Mouse (Mus musculus) midbrain, embryonic 13.5 days (tissue): ENCODE measurements around the gene Osbpl6. TPM values are rescaled to one million over a fixed set of nuclear protein-coding genes. Genes with fewer than 3 reads are reported as not detected.

Experiments
- ATAC-seq: fragments of 200-750 bp; cut with Nextera tagmentation; 2 replicates; pipeline ENCODE4 v1.8.0; 2017; ENCODE audit warnings: mild to moderate bottlenecking, moderate TSS enrichment, moderate library complexity
- H3K27ac ChIP-seq: fragments of 300-500 bp; sonication (generic); 2 replicates; pipeline ENCODE4 v1.5.1; 2015; ENCODE audit warnings: inconsistent platforms, mild to moderate bottlenecking, moderate library complexity
- H3K27me3 ChIP-seq: fragments of 300-500 bp; sonication (generic); 2 replicates; pipeline ENCODE4 v1.6.1; 2015; ENCODE audit warnings: mild to moderate bottlenecking, inconsistent platforms
- H3K36me3 ChIP-seq: fragments of 300-500 bp; sonication (generic); 2 replicates; pipeline ENCODE4 v1.6.1; 2015; ENCODE audit warnings: mild to moderate bottlenecking, inconsistent platforms
- H3K4me1 ChIP-seq: fragments of 300-500 bp; sonication (generic); replicated peaks from 2 replicates; pipeline ENCODE4 v1.6.1; 2015; ENCODE audit warnings: inconsistent platforms
- H3K4me2 ChIP-seq: fragments of 300-500 bp; sonication (generic); replicated peaks from 2 replicates; pipeline ENCODE4 v1.6.1; 2015; ENCODE audit warnings: moderate library complexity, mild to moderate bottlenecking, inconsistent platforms
- H3K4me3 ChIP-seq: fragments of 300-500 bp; sonication (generic); replicated peaks from 2 replicates; pipeline ENCODE4 v1.5.1; 2015; ENCODE audit warnings: mild to moderate bottlenecking, inconsistent platforms
- H3K9ac ChIP-seq: fragments of 300-500 bp; sonication (generic); replicated peaks from 2 replicates; pipeline ENCODE4 v1.6.1; 2015; ENCODE audit warnings: mild to moderate bottlenecking, inconsistent platforms
- H3K9me3 ChIP-seq: fragments of 300-500 bp; sonication (generic); 2 replicates; pipeline ENCODE4 v1.6.1; 2016; ENCODE audit warnings: mild to moderate bottlenecking, inconsistent platforms
- WGBS: fragments of 180-500 bp; shearing (Covaris S2); methylation state at CpG from one replicate; pipeline ENCODE4 v1.1.7; 2015; 5-methylcytosine and 5-hydroxymethylcytosine counted together
- polyA plus RNA-seq: library from polyadenylated mRNA; unstranded; fragments of >200 nt; fragmentation: Nextera tagmentation; extraction: Ambion mirVana; gene quantifications from 2 replicates; pipeline ENCODE4 v1.2.1, GENCODE M21; 2015

Gene Osbpl6
- polyA plus RNA-seq, 1 experiment from 2014 or later, result 19.9 TPM

DNA sequence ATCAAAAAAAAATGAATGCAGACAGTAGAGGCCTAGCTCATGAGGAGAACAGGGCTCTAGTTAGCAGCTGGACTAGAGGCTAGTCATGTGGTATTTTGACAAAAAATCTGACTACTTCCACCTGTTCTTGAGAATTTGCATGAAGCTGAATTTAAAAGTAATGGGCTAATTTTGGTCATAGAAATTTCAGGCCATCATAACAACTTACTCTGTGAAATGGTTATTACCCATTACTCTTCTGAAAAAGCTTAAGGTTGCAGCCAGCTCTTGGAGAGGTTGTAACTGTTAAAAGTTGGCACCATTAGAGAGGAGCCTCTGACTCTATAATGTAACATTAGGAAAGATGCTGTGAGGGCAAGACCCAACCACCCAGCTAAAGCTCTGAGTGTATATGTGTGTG, 19.8 kb upstream of the Osbpl6 start:
- no peaks in the 10 kb centered on the region for H3K27me3 ChIP-seq
- H3K9me3 ChIP-seq, result no peaks in the 10 kb centered on the region
- H3K36me3 ChIP-seq, result peaks cover 34% of the 10 kb centered on the region
- no peak overlapping the region for H3K9ac ChIP-seq
- ATAC-seq, result no peak
- no peak overlapping the region for H3K4me3 ChIP-seq
- H3K4me2 ChIP-seq, result no peak overlapping the region
- H3K27ac ChIP-seq, result no peak overlapping the region
- H3K4me1 ChIP-seq, result no peaks in the 10 kb centered on the region

DNA sequence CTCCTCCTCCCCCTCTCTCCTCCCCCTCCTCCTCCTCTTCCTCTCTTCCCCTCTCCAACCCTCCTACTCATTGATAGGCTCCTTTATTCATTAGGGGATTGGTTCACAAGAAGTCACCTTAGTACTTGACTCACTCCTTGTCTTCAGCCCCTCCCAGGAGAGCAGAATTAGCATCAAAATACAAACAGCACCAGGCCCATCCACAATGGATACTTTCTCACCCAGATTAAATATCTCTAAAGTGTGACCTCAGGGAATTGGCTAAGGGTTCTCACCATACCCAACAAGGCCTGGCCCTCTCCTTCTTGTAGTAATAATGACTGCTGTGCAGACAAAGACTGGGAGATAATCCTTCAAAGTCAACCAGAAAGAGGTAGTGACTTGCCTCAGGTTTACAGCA, 6.1 kb upstream of the Osbpl6 start:
- Histone ChIP-seq H3K36me3 (no peaks in the 10 kb centered on the region), H3K4me2 (no peak overlapping the region), H3K9me3 (no peaks in the 10 kb centered on the region), H3K27ac (no peak overlapping the region), H3K4me1 (peaks cover 10% of the 10 kb centered on the region), H3K4me3 (no peak overlapping the region), H3K9ac (no peak overlapping the region), H3K27me3 (peaks cover 31% of the 10 kb centered on the region)
- no peak for ATAC-seq

DNA sequence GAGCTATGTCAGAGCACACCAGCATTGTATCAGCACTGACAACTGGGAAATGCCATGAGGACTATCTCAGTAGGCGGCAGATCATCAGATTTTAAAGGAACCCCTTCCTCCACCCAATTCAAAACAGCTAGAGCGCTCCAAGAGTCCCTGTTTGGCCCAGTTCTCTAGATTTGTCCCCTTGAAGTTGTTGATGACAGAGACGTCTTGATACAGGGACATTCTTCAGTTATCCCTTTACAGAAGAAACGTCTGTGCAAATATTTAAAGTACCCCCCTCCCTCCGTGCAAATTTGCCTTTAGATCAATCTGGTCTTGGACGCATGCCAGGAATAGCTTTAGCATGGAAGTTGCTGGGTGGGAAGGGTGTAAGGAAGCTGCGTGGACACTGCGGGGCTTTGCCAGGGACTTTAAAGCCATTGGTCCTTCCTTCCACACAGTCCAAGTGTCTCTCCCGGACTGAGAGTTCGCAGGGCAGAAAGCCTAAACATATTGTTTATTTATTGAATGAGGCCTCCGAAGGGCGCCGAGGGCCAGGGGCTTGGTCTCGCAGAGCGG, 635 bp upstream of the Osbpl6 start:
- peaks cover 19% of the 10 kb centered on the region for H3K4me1 ChIP-seq
- no peaks in the 10 kb centered on the region for H3K9me3 ChIP-seq
- H3K9ac ChIP-seq, result peak overlapping the region; percentile 83
- WGBS, result 2% methylated on average over 15 of the region's 15 CpGs
- H3K4me2 ChIP-seq, result peak overlapping the region; percentile 85
- peak overlapping the region; percentile 72 for H3K4me3 ChIP-seq
- H3K27ac ChIP-seq, result peak overlapping the region; percentile 85
- no peaks in the 10 kb centered on the region for H3K36me3 ChIP-seq
- ATAC-seq, result peak; percentile 59
- H3K27me3 ChIP-seq, result peaks cover 33% of the 10 kb centered on the region

DNA sequence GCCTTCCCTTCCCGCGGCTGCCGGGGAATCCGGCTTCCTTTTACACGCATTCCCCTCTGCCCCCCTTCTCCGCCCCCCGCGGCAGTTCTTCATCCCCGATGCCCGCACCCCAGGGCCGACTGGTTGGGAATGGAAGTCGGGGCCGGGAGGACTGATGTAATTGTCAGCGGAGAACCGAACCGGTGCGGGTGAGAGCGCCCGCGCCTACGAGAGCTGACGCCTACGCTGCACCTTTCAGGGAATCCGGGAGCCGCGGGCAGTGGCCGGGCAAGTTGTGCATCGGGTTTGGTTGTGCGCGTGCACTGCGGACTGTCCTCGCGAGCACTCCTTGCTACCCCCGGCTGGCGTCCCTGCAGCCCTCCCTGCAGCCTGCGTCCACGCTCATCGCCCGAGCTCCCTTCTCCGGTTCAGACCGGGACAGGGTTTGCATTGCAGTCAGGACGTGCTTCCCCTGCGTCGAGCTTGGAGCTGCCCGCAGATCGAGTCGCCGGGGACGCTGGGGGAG, 681 bp downstream of the Osbpl6 start:
- H3K27me3 ChIP-seq, result peaks cover 32% of the 10 kb centered on the region
- peak overlapping the region; percentile 83 for H3K9ac ChIP-seq
- no peaks in the 10 kb centered on the region for H3K9me3 ChIP-seq
- ATAC-seq, result peak; percentile 71
- H3K4me3 ChIP-seq, result peak overlapping the region; percentile 72
- under 1% methylated on average over 47 of the region's 49 CpGs for WGBS
- H3K27ac ChIP-seq, result peak overlapping the region; percentile 85
- H3K36me3 ChIP-seq, result no peaks in the 10 kb centered on the region
- H3K4me2 ChIP-seq, result peak overlapping the region; percentile 85
- H3K4me1 ChIP-seq, result peaks cover 19% of the 10 kb centered on the region

DNA sequence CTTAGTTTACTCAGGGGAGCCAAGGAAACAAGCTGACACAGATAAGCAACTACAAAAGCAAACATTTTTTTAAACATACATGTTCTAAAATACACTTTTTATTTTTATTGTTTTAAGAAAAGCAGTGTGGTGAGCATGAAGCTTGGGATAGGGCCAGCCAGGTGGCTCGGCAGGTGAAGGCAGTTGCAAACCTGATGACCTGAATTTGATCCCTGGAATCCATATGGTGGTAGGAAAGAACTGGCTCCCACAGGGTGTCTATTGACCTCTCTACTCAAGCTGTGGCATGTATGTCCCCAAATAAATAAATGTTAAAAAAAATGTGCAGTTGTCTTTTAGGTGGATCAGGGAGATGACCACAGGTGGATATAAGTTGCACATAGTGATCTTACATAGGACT, 3.2 kb downstream of the Osbpl6 start:
- no peak overlapping the region for H3K9ac ChIP-seq
- no peak for ATAC-seq
- no peak overlapping the region for H3K4me3 ChIP-seq
- H3K27ac ChIP-seq, result no peak overlapping the region
- peaks cover 15% of the 10 kb centered on the region for H3K4me1 ChIP-seq
- 95% methylated on average over 1 of the region's 1 CpGs for WGBS
- H3K9me3 ChIP-seq, result no peaks in the 10 kb centered on the region
- H3K27me3 ChIP-seq, result peaks cover 7% of the 10 kb centered on the region
- H3K4me2 ChIP-seq, result no peak overlapping the region
- H3K36me3 ChIP-seq, result no peaks in the 10 kb centered on the region

DNA sequence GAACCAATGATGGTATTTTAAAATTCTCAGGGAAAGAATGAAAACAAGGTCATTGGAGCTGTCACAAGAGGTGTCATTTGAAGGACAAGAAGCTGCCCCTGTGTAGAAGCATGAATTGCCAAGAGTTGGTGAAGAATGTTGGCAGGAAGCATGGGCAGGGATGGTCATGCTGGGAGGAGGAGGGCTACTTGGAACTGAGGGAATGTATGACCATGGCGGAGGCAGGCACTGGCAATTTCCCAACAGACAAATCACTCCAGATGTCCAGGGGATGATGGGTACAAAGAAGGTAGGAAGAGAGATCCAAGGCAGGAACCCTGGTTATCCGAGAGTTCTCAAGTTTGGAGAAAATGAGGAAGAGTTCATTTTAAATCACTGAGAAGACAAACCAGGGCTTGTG, 3.7 kb downstream of the Osbpl6 start:
- no peak overlapping the region for H3K9ac ChIP-seq
- H3K4me1 ChIP-seq, result peaks cover 11% of the 10 kb centered on the region
- 96% methylated on average over 2 of the region's 2 CpGs for WGBS
- H3K4me3 ChIP-seq, result no peak overlapping the region
- no peak for ATAC-seq
- no peak overlapping the region for H3K27ac ChIP-seq
- H3K9me3 ChIP-seq, result no peaks in the 10 kb centered on the region
- H3K4me2 ChIP-seq, result no peak overlapping the region
- peaks cover 2% of the 10 kb centered on the region; the same call in 1 of the 2 replicates for H3K27me3 ChIP-seq
- no peaks in the 10 kb centered on the region for H3K36me3 ChIP-seq

DNA sequence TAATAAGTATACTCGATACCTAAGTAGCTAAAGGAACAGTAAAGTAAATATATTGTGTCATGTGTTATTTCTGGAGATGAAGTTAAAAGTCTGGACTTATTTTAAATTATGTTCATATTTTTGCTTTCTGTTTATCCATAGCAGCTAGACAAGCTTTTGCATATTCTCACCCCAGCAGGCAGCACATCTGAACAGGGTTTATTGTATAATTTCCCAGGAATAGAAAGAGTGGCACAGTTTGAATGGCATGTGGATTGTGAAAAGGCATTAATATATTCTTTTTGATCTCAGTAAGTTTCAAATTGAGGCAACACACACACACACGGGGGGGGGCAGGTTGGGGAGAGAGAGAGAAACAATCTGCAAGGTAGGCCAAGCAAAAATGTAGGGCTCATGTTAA, 6.6 kb downstream of the Osbpl6 start:
- WGBS, result 68% methylated on average over 2 of the region's 2 CpGs

DNA sequence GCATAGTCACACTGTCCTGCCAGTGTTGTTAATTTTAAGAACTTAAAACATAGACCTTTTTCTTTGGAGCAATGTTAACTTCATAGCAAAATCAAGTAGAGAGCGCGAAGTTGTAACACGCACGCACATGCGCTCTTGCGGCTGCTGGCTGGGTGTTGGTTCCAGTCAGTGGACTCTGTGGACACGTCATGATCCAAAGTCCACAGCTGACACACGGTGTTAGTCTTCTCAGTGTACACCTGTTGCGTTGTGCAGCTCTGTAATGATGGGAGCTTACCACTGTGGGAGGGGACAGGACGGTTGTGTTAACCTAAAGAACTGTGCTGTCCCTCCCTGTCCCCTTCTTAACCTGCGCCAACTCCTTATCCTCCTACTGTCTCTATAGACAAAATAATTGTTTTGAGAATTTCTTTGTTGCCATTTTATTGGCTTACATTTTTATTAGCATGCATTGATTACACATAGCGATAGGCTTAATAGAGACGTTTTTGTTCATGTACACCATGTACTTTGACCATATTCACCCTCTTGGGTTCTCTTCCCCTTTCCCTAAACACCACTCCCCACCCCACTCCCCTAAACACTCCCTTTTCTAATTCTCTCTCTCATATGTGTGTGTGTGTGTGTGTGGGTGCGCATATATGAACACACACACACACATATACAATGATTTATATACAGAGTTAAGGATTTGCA, 11.3 kb downstream of the Osbpl6 start:
- Histone ChIP-seq H3K36me3 (no peaks in the 10 kb centered on the region), H3K27ac (no peak overlapping the region), H3K9ac (no peak overlapping the region), H3K27me3 (peaks cover 21% of the 10 kb centered on the region), H3K4me3 (no peak overlapping the region), H3K4me1 (no peaks in the 10 kb centered on the region), H3K9me3 (no peaks in the 10 kb centered on the region), H3K4me2 (no peak overlapping the region)
- ATAC-seq, result no peak
- 92% methylated on average over 14 of the region's 14 CpGs for WGBS

More for the DNA sequence above, 6.6 kb downstream of the Osbpl6 start:
- no peak overlapping the region for H3K4me2 ChIP-seq
- no peak overlapping the region for H3K27ac ChIP-seq
- peaks cover 1% of the 10 kb centered on the region; the same call in 1 of the 2 replicates for H3K27me3 ChIP-seq
- no peaks in the 10 kb centered on the region for H3K36me3 ChIP-seq
- H3K9ac ChIP-seq, result no peak overlapping the region
- no peak overlapping the region for H3K4me3 ChIP-seq
- H3K4me1 ChIP-seq, result no peaks in the 10 kb centered on the region
- no peak for ATAC-seq
- no peaks in the 10 kb centered on the region for H3K9me3 ChIP-seq

DNA sequence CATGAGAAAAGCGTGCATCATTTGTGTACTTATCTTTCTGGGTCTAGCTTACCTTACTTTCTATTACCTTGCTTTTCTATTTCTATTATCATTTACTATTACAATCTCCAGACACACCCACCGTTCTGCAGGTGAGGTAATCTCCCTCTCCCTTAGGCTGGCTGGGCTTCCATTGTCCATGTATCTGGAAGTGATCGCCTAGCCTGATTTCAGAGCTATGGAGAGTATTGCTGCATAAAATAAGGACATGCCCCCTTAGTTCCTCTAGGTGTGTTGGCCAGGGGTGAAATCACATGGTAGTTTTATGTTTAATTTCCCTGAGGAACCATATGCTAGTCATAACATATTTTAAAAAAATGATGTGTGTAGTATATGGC, 11.8 kb downstream of the Osbpl6 start:
- Histone ChIP-seq H3K9ac (no peak overlapping the region), H3K9me3 (no peaks in the 10 kb centered on the region), H3K4me1 (no peaks in the 10 kb centered on the region), H3K36me3 (no peaks in the 10 kb centered on the region), H3K4me3 (no peak overlapping the region), H3K4me2 (no peak overlapping the region), H3K27ac (no peak overlapping the region), H3K27me3 (peaks cover 23% of the 10 kb centered on the region)
- WGBS, result 91% methylated on average over 3 of the region's 3 CpGs
- no peak for ATAC-seq

- no peak overlapping the region for H3K9ac ChIP-seq
- peaks cover 36% of the 10 kb centered on the region for H3K27me3 ChIP-seq
- H3K4me3 ChIP-seq, result no peak overlapping the region
- 0 out of 2 replicates have a peak, but pooled peaks cover 4% of the 10 kb centered on the region for H3K4me1 ChIP-seq
- no peaks in the 10 kb centered on the region for H3K9me3 ChIP-seq
- no peak for ATAC-seq
- no peaks in the 10 kb centered on the region for H3K36me3 ChIP-seq
- no peak overlapping the region for H3K4me2 ChIP-seq
- WGBS, result 85% methylated on average over 6 of the region's 6 CpGs
- H3K27ac ChIP-seq, result no peak overlapping the region
Measured at GRCm38 (mm10) chr2:76421411-76421924, 15.2 kb downstream of the Osbpl6 start.

DNA sequence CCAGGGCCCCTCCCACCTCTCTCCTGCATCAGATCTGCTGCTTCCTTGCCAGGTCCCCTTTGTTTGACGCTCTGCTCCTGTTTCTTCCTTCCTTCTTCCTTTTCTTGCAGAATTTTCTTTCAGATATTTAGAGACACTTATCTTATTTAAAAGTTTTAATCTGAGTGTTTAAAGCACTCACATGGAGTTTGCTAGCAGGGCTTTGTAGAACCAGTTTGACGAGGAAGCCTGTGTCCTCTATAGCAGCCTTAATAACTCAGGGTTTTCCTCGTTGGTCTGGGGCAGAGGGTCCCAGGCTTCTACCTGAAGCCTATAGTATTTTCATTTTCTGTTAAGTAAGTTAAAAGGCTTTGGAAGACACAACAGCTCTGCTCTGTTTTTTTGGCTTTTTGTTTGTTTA, 20.5 kb downstream of the Osbpl6 start:
- Histone ChIP-seq H3K27me3 (peaks cover 31% of the 10 kb centered on the region), H3K4me2 (no peak overlapping the region), H3K27ac (no peak overlapping the region), H3K36me3 (no peaks in the 10 kb centered on the region), H3K4me3 (no peak overlapping the region), H3K9me3 (no peaks in the 10 kb centered on the region), H3K4me1 (0 out of 2 replicates have a peak, but pooled peaks cover 8% of the 10 kb centered on the region), H3K9ac (no peak overlapping the region)
- no peak for ATAC-seq
- WGBS, result 69% methylated on average over 3 of the region's 3 CpGs

DNA sequence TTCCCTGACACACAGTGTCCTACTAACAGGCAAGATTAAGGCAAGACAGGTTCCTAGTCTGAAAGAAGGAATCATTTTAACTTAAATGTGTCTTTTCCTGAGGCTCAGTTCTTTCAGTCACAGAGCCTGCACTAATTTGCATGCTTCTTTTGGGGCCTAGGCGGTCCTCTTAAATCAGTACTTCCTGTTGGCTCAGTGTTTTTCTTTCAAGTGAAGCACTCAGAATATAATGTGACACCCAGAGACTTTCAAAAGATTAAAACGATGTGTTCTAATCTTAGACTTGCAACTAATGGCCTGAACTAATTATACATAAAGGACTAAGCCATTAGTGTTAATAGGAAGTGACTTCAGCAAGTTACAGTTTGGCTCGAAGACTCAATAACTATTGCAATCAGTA, 23.0 kb downstream of the Osbpl6 start:
- no peak overlapping the region for H3K4me2 ChIP-seq
- no peak for ATAC-seq
- no peak overlapping the region for H3K9ac ChIP-seq
- H3K4me3 ChIP-seq, result no peak overlapping the region
- no peaks in the 10 kb centered on the region for H3K9me3 ChIP-seq
- H3K4me1 ChIP-seq, result 0 out of 2 replicates have a peak, but pooled peaks cover 4% of the 10 kb centered on the region
- 71% methylated on average over 3 of the region's 3 CpGs for WGBS
- H3K27me3 ChIP-seq, result peaks cover 19% of the 10 kb centered on the region
- no peak overlapping the region for H3K27ac ChIP-seq
- H3K36me3 ChIP-seq, result no peaks in the 10 kb centered on the region
